Mouse (Mus musculus): ENCODE measurements at regions not wholly inside any gene's neighbourhood (a gene's known extent, or its start where the extent isn't known, plus 50 kb on each side); places are given as distances from the start of the nearest gene placed in this dataset.

GRCm38 (mm10) chr7:78121151-78121486 is 616.7 kb downstream of the Ntrk3 start:
- no peak for TF ChIP-seq CTCF (IDR thresholded peaks at IDR 0.05; ENCODE audit: low read depth, low read length)
- no peak for TF ChIP-seq POLR2A (IDR thresholded peaks at IDR 0.05; ENCODE audit: extremely low read depth, insufficient read depth, low read length)

Data from liver, adult 2 months (tissue).